Mouse (Mus musculus): Measurements from ENCODE around the gene Clec3b. TPM values are rescaled to one million over a fixed set of nuclear protein-coding genes. Genes with fewer than 3 reads are reported as not detected.

Gene Clec3b
- total and polyA plus RNA-seq, 2 experiments from 2014 or later = 1.6 to 3.9 TPM

GRCm38 (mm10) chr9:123112805-123113521 is 37.8 kb upstream of the Clec3b start, which contains the start of the genes Zdhhc3 and Exosc7:
Zdhhc3 (minus strand) TSS chr9:123113205.
Exosc7 (plus strand) TSS chr9:123113215.
- H3K4me3 ChIP-seq (ENCODE audit: low read depth, low read length) = peak within 1 kb of the TSS; percentile 99
- H3K4me1 ChIP-seq (ENCODE audit: insufficient read depth) = 0 out of 2 replicates have a peak, but pooled peaks cover 3% of the 10 kb centered on the region
- peak; percentile 27 for TF ChIP-seq CTCF (IDR thresholded peaks at IDR 0.05; ENCODE audit: low read depth)
- DNase-seq = peak; percentile 97
- no peaks in the 10 kb centered on the region for H3K27me3 ChIP-seq (ENCODE audit: insufficient read depth, low read length)
- peak within 1 kb of the TSS; percentile 87 for H3K4me2 ChIP-seq (ENCODE audit: low read depth)
- H3K9me3 ChIP-seq (ENCODE audit: low read length) = no peaks in the 10 kb centered on the region
- H3K36me3 ChIP-seq (ENCODE audit: insufficient read depth) = 0 out of 2 replicates have a peak, but pooled peaks cover 2% of the 10 kb centered on the region
- ATAC-seq = peak; percentile 96
- H3K27ac ChIP-seq (ENCODE audit: low read depth, low read length) = peak within 1 kb of the TSS; percentile 95
- WGBS = under 1% methylated on average over 78 of the region's 79 CpGs
- H3K9ac ChIP-seq = peak within 1 kb of the TSS; percentile 95

GRCm38 (mm10) chr9:123113931-123114330 is 36.8 kb upstream of the Clec3b start:
- Histone ChIP-seq H3K4me2 (ENCODE audit: low read depth) (peak overlapping the region; percentile 87), H3K4me3 (ENCODE audit: low read depth, low read length) (peak overlapping the region; percentile 99), H3K9ac (peak overlapping the region; percentile 95), H3K27ac (ENCODE audit: low read depth, low read length) (peak overlapping the region; percentile 95; the same call in 1 of the 2 replicates), H3K9me3 (ENCODE audit: low read length) (no peaks in the 10 kb centered on the region), H3K36me3 (ENCODE audit: insufficient read depth) (peaks cover 6% of the 10 kb centered on the region), H3K4me1 (ENCODE audit: insufficient read depth) (0 out of 2 replicates have a peak, but pooled peaks cover 3% of the 10 kb centered on the region), H3K27me3 (ENCODE audit: insufficient read depth, low read length) (no peaks in the 10 kb centered on the region)
- WGBS = 55% methylated on average over 6 of the region's 6 CpGs
- TF ChIP-seq CTCF (IDR thresholded peaks at IDR 0.05; ENCODE audit: low read depth) = no peak
- DNase-seq = no peak
- no peak for ATAC-seq

GRCm38 (mm10) chr9:123115566-123115965 is 35.2 kb upstream of the Clec3b start:
- H3K27ac ChIP-seq (ENCODE audit: low read depth, low read length) = no peak overlapping the region
- H3K36me3 ChIP-seq (ENCODE audit: insufficient read depth) = peaks cover 22% of the 10 kb centered on the region
- 0 out of 2 replicates have a peak, but pooled peaks cover 3% of the 10 kb centered on the region for H3K4me1 ChIP-seq (ENCODE audit: insufficient read depth)
- H3K4me2 ChIP-seq (ENCODE audit: low read depth) = no peak overlapping the region
- H3K27me3 ChIP-seq (ENCODE audit: insufficient read depth, low read length) = no peaks in the 10 kb centered on the region
- 91% methylated on average over 1 of the region's 1 CpGs for WGBS
- ATAC-seq (no peak), DNase-seq (no peak)
- no peak for TF ChIP-seq CTCF (IDR thresholded peaks at IDR 0.05; ENCODE audit: low read depth)
- no peak overlapping the region for H3K9ac ChIP-seq
- no peaks in the 10 kb centered on the region for H3K9me3 ChIP-seq (ENCODE audit: low read length)
- no peak overlapping the region for H3K4me3 ChIP-seq (ENCODE audit: low read depth, low read length)

GRCm38 (mm10) chr9:123123017-123123416 is 27.7 kb upstream of the Clec3b start:
- H3K9me3 ChIP-seq (ENCODE audit: low read length) = no peaks in the 10 kb centered on the region
- no peak for DNase-seq
- H3K4me3 ChIP-seq (ENCODE audit: low read depth, low read length) = no peak overlapping the region
- no peaks in the 10 kb centered on the region for H3K4me1 ChIP-seq (ENCODE audit: insufficient read depth)
- no peaks in the 10 kb centered on the region for H3K27me3 ChIP-seq (ENCODE audit: insufficient read depth, low read length)
- ATAC-seq = no peak
- H3K4me2 ChIP-seq (ENCODE audit: low read depth) = no peak overlapping the region
- H3K9ac ChIP-seq = no peak overlapping the region
- TF ChIP-seq CTCF (IDR thresholded peaks at IDR 0.05; ENCODE audit: low read depth) = no peak
- H3K36me3 ChIP-seq (ENCODE audit: insufficient read depth) = peaks cover 59% of the 10 kb centered on the region
- H3K27ac ChIP-seq (ENCODE audit: low read depth, low read length) = no peak overlapping the region
- WGBS = 81% methylated on average over 3 of the region's 3 CpGs

GRCm38 (mm10) chr9:123123571-123124412 is 27.0 kb upstream of the Clec3b start:
- Histone ChIP-seq H3K9ac (no peak overlapping the region), H3K4me1 (ENCODE audit: insufficient read depth) (no peaks in the 10 kb centered on the region), H3K36me3 (ENCODE audit: insufficient read depth) (peaks cover 64% of the 10 kb centered on the region), H3K9me3 (ENCODE audit: low read length) (no peaks in the 10 kb centered on the region), H3K4me3 (ENCODE audit: low read depth, low read length) (no peak overlapping the region), H3K27ac (ENCODE audit: low read depth, low read length) (no peak overlapping the region), H3K27me3 (ENCODE audit: insufficient read depth, low read length) (no peaks in the 10 kb centered on the region), H3K4me2 (ENCODE audit: low read depth) (no peak overlapping the region)
- 95% methylated on average over 6 of the region's 6 CpGs for whole genome bisulfite sequencing
- ATAC-seq = no peak
- peak; percentile 77 for TF ChIP-seq CTCF (IDR thresholded peaks at IDR 0.05; ENCODE audit: low read depth)
- DNase-seq = peak; percentile 32

- Histone ChIP-seq H3K9me3 (ENCODE audit: low read length) (no peaks in the 10 kb centered on the region), H3K36me3 (ENCODE audit: insufficient read depth) (peaks cover 64% of the 10 kb centered on the region), H3K9ac (no peak overlapping the region), H3K4me3 (ENCODE audit: low read depth, low read length) (no peak overlapping the region), H3K4me1 (ENCODE audit: insufficient read depth) (no peaks in the 10 kb centered on the region), H3K27me3 (ENCODE audit: insufficient read depth, low read length) (no peaks in the 10 kb centered on the region), H3K4me2 (ENCODE audit: low read depth) (no peak overlapping the region), H3K27ac (ENCODE audit: low read depth, low read length) (no peak overlapping the region)
- ATAC-seq (no peak), DNase-seq (no peak)
- TF ChIP-seq CTCF (IDR thresholded peaks at IDR 0.05; ENCODE audit: low read depth) = no peak
- 95% methylated on average over 2 of the region's 2 CpGs for WGBS
These were observed 26.2 kb upstream of the Clec3b start for GRCm38 (mm10) chr9:123124413-123124981.
